Mouse (Mus musculus) forebrain, embryonic 10.5 days (tissue): ENCODE measurements around the gene Sfmbt1. TPM values are rescaled to one million over a fixed set of nuclear protein-coding genes. Genes with fewer than 3 reads are reported as not detected.

Experiments
- DNase-seq: peaks from one replicate; pipeline ENCODE4 v3.0.0-alpha.2; 2017; ENCODE audit warnings: low spot score; ENCODE audit errors: extremely low spot score
- H3K27ac ChIP-seq: fragments of 300-500 bp; sonication (generic); 2 replicates; pipeline ENCODE4 v1.5.1; 2016; ENCODE audit warnings: mild to moderate bottlenecking
- H3K27me3 ChIP-seq: fragments of 300-500 bp; sonication (generic); 2 replicates; pipeline ENCODE4 v1.6.1; 2016; ENCODE audit warnings: mild to moderate bottlenecking; ENCODE audit not compliant: poor library complexity, severe bottlenecking
- H3K36me3 ChIP-seq: fragments of 300-500 bp; sonication (generic); replicated peaks from 2 replicates; pipeline ENCODE4 v1.6.1; 2016; ENCODE audit warnings: mild to moderate bottlenecking, moderate library complexity
- H3K4me1 ChIP-seq: fragments of 300-500 bp; sonication (generic); 2 replicates; pipeline ENCODE4 v1.6.1; 2016
- H3K4me3 ChIP-seq: fragments of 300-500 bp; sonication (generic); 2 replicates; pipeline ENCODE4 v1.5.1; 2016; ENCODE audit warnings: mild to moderate bottlenecking, moderate library complexity
- H3K9me3 ChIP-seq: fragments of 300-500 bp; sonication (generic); 2 replicates; pipeline ENCODE4 v1.6.1; 2016; ENCODE audit warnings: mild to moderate bottlenecking, moderate library complexity
- WGBS: fragments of 180-500 bp; shearing (Covaris S2); methylation state at CpG from one replicate; pipeline ENCODE4 v1.1.7; 2016; 5-methylcytosine and 5-hydroxymethylcytosine counted together
- polyA plus RNA-seq: library from polyadenylated mRNA; unstranded; fragments of >200 nt; fragmentation: Nextera tagmentation; extraction: Ambion mirVana; gene quantifications from 2 replicates; pipeline ENCODE4 v1.2.1, GENCODE M21; 2016

The Sfmbt1 gene
- polyA plus RNA-seq: 22.6 and 23.6 TPM in 2 replicates

- Histone ChIP-seq H3K4me1 (peaks cover 32% of the 10 kb centered on the region), H3K36me3 (no peaks in the 10 kb centered on the region), H3K27ac (peak within 1 kb of the TSS; percentile 97), H3K27me3 (peaks cover 15% of the 10 kb centered on the region), H3K9me3 (no peaks in the 10 kb centered on the region), H3K4me3 (peak within 1 kb of the TSS; percentile 94)
- WGBS: 2% methylated on average over 74 of the region's 87 CpGs
- DNase-seq: peak; percentile 70
Observed at GRCm38 (mm10) chr14:30714799-30715617, at the start of gene Sfmbt1. TSS of gene Sfmbt1 (plus strand) at chr14:30714849.

GRCm38 (mm10) chr14:30666061-30666460, 48.6 kb upstream of the Sfmbt1 start:
- no peak for DNase-seq
- no peaks in the 10 kb centered on the region for H3K9me3 ChIP-seq
- WGBS: 87% methylated on average over 3 of the region's 3 CpGs
- H3K4me1 ChIP-seq: no peaks in the 10 kb centered on the region
- peaks cover 94% of the 10 kb centered on the region for H3K36me3 ChIP-seq
- H3K27ac ChIP-seq: no peak overlapping the region
- no peaks in the 10 kb centered on the region for H3K27me3 ChIP-seq
- H3K4me3 ChIP-seq: no peak overlapping the region

- WGBS: 90% methylated on average over 4 of the region's 4 CpGs
- Histone ChIP-seq H3K4me1 (no peaks in the 10 kb centered on the region), H3K4me3 (no peak overlapping the region), H3K27ac (no peak overlapping the region), H3K36me3 (peaks cover 92% of the 10 kb centered on the region), H3K27me3 (no peaks in the 10 kb centered on the region), H3K9me3 (no peaks in the 10 kb centered on the region)
- DNase-seq: no peak
Observed at GRCm38 (mm10) chr14:30666604-30667003, 48.0 kb upstream of the Sfmbt1 start.

GRCm38 (mm10) chr14:30670161-30670560, 44.5 kb upstream of the Sfmbt1 start:
- peaks cover 80% of the 10 kb centered on the region for H3K36me3 ChIP-seq
- DNase-seq: no peak
- 94% methylated on average over 6 of the region's 6 CpGs for WGBS

DNA sequence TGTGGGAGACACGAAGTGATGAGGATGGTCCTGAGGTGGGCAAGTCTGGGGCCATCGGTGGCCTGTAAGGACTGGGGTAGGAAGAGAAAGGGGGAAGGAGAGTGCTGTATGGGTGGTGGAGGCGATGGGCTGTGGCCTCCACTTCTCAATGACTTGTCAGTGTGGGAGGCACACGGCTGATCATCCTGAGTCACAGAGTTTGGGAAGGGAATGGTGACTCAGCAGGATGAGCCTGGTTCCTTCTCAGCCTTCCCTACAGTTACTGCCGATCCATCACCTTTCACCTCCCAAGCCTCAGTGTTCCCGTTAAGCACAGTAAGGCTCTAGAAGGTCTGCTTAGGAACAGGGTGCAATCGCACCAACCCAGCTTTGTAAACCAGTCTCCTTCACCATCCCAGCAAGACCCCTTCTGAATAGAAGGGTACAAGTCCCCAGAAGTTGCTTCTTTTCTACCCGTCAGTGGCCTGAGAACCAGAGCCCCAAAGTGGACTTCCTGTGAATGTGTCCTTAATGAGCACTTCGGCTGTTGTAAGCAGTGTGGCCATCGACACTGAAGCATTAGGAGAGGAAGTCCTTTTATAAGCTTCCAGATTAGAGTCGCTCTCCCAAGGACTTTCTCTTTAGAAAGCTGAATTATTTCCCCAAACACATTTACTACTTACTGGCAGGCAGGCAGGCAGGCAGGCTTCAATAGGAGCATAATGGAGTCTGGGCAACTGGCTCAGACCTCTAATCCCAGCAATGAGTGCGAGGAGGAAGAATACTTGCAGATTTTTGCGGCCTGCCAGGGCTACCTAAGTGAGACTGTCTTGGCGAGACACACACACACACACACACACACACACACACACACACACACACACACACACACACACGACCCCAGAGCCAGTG, 43.3 kb upstream of the Sfmbt1 start:
- no peak overlapping the region for H3K4me3 ChIP-seq
- no peak overlapping the region for H3K27ac ChIP-seq
- no peak for DNase-seq
- H3K9me3 ChIP-seq: no peaks in the 10 kb centered on the region
- H3K27me3 ChIP-seq: no peaks in the 10 kb centered on the region
- H3K4me1 ChIP-seq: no peaks in the 10 kb centered on the region
- peaks cover 78% of the 10 kb centered on the region for H3K36me3 ChIP-seq
- 78% methylated on average over 15 of the region's 15 CpGs for WGBS

More at GRCm38 (mm10) chr14:30670161-30670560, 44.5 kb upstream of the Sfmbt1 start:
- Histone ChIP-seq H3K4me1 (no peaks in the 10 kb centered on the region), H3K27ac (no peak overlapping the region), H3K9me3 (no peaks in the 10 kb centered on the region), H3K4me3 (no peak overlapping the region), H3K27me3 (no peaks in the 10 kb centered on the region)

- peaks cover 79% of the 10 kb centered on the region for H3K36me3 ChIP-seq
- H3K4me1 ChIP-seq: no peaks in the 10 kb centered on the region
- H3K4me3 ChIP-seq: no peak overlapping the region
- no peaks in the 10 kb centered on the region for H3K27me3 ChIP-seq
- 26% methylated on average over 3 of the region's 3 CpGs for WGBS
- no peak overlapping the region for H3K27ac ChIP-seq
- peak; percentile 84 for DNase-seq
- no peaks in the 10 kb centered on the region for H3K9me3 ChIP-seq
Observed at GRCm38 (mm10) chr14:30671986-30672312, 42.7 kb upstream of the Sfmbt1 start.

DNA sequence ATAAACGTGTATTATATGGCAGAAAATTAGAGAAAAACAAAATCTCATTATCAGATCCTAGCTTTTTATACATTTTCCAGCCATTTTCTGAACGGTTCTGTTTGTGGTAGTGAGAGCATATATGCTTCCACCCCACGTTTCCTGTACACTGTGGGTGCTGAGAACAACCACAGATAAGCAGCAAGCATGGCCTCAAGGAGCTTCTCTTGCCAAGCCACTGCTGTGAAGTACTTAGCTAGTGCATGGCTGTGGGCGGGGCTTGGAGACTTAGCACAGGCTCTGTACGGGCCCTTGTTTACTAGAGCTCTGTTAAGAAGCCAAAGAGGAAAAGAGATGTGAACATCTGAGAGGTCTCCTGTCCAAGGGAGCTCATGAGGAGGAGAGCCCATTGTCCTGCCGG, 39.7 kb upstream of the Sfmbt1 start:
- no peaks in the 10 kb centered on the region for H3K4me1 ChIP-seq
- H3K27ac ChIP-seq: no peak overlapping the region
- H3K27me3 ChIP-seq: no peaks in the 10 kb centered on the region
- WGBS: 71% methylated on average over 6 of the region's 6 CpGs
- H3K36me3 ChIP-seq: peaks cover 80% of the 10 kb centered on the region
- no peak for DNase-seq
- no peak overlapping the region for H3K4me3 ChIP-seq
- H3K9me3 ChIP-seq: no peaks in the 10 kb centered on the region

GRCm38 (mm10) chr14:30682131-30682530, 32.5 kb upstream of the Sfmbt1 start:
- H3K27me3 ChIP-seq: no peaks in the 10 kb centered on the region
- H3K9me3 ChIP-seq: no peaks in the 10 kb centered on the region
- no peak overlapping the region for H3K4me3 ChIP-seq
- 91% methylated on average over 3 of the region's 3 CpGs for WGBS
- H3K36me3 ChIP-seq: peaks cover 78% of the 10 kb centered on the region
- DNase-seq: no peak
- no peaks in the 10 kb centered on the region for H3K4me1 ChIP-seq
- no peak overlapping the region for H3K27ac ChIP-seq

GRCm38 (mm10) chr14:30690685-30691084, 24.0 kb upstream of the Sfmbt1 start:
- Histone ChIP-seq H3K36me3 (peaks cover 52% of the 10 kb centered on the region), H3K4me1 (no peaks in the 10 kb centered on the region), H3K4me3 (no peak overlapping the region), H3K9me3 (no peaks in the 10 kb centered on the region), H3K27me3 (no peaks in the 10 kb centered on the region), H3K27ac (no peak overlapping the region)
- 96% methylated on average over 3 of the region's 3 CpGs for WGBS
- no peak for DNase-seq

- H3K27ac ChIP-seq: no peak overlapping the region
- WGBS: 87% methylated on average over 6 of the region's 6 CpGs
- no peaks in the 10 kb centered on the region for H3K27me3 ChIP-seq
- H3K4me3 ChIP-seq: no peak overlapping the region
- DNase-seq: no peak
- peaks cover 5% of the 10 kb centered on the region for H3K4me1 ChIP-seq
- H3K9me3 ChIP-seq: no peaks in the 10 kb centered on the region
- H3K36me3 ChIP-seq: peaks cover 38% of the 10 kb centered on the region
Observed at GRCm38 (mm10) chr14:30692439-30692838, 22.2 kb upstream of the Sfmbt1 start.

DNA sequence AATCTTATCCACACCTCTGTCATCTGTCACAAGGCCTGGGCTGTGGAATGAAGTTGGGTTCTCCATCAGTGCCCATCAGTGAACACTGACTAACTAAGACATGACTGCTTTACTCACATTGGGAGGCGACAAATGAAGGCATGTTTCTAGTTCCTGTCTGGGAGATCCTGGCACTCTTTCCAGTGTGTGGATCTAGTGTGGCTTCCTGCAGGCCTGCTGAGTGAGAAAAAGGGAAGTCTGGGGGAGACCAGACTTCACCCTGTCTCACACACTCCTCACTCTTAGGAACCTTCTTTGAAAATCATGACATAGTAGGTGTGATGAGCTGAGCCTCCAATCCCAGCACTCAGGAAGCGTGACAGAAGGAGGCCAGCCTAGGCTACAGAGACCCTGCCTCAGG, 19.9 kb upstream of the Sfmbt1 start:
- Histone ChIP-seq H3K9me3 (no peaks in the 10 kb centered on the region), H3K4me1 (peaks cover 26% of the 10 kb centered on the region), H3K27ac (no peak overlapping the region), H3K4me3 (no peak overlapping the region), H3K36me3 (peaks cover 24% of the 10 kb centered on the region), H3K27me3 (no peaks in the 10 kb centered on the region)
- DNase-seq: no peak
- WGBS: 90% methylated on average over 2 of the region's 2 CpGs

GRCm38 (mm10) chr14:30695609-30696008, 19.0 kb upstream of the Sfmbt1 start:
- no peak overlapping the region for H3K27ac ChIP-seq
- H3K4me3 ChIP-seq: no peak overlapping the region
- peaks cover 16% of the 10 kb centered on the region for H3K36me3 ChIP-seq
- WGBS: 90% methylated on average over 4 of the region's 4 CpGs
- DNase-seq: no peak
- peaks cover 26% of the 10 kb centered on the region for H3K4me1 ChIP-seq
- H3K27me3 ChIP-seq: no peaks in the 10 kb centered on the region
- H3K9me3 ChIP-seq: no peaks in the 10 kb centered on the region
